Mouse (Mus musculus): ENCODE results near the gene Fez2.

- TF ChIP-seq CTCF (IDR thresholded peaks at IDR 0.05; ENCODE audit: low read depth) (no peak), EP300 (optimal IDR thresholded peaks at IDR 0.05) (no peak)
Measured at GRCm38 (mm10) chr17:78326381-78326780, 91.6 kb downstream of the Fez2 start.

All from stomach, postnatal 0 days (tissue).